Mouse (Mus musculus) G1E (cell line): ENCODE measurements at regions not wholly inside any gene's neighbourhood (a gene's known extent, or its start where the extent isn't known, plus 50 kb on each side); places are given as distances from the start of the nearest gene placed in this dataset.

Experiments
- ATAC-seq: 2 replicates; pipeline ENCODE4 v1.8.0; 2016; ENCODE audit warnings: mild to moderate bottlenecking; ENCODE audit not compliant: insufficient number of reproducible peaks, poor library complexity, low FRiP score, severe bottlenecking; ENCODE audit errors: extremely low read depth
- DNase-seq: peaks from one replicate; pipeline ENCODE4 v3.0.0; 2012; ENCODE audit warnings: low spot score
- H3K27me3 ChIP-seq: 2 replicates; pipeline ENCODE4 v1.6.1; 2012; ENCODE audit warnings: mild to moderate bottlenecking, low read length, inconsistent platforms; ENCODE audit not compliant: insufficient read depth
- H3K36me3 ChIP-seq: replicated peaks from 2 replicates; pipeline ENCODE3; 2012; ENCODE audit warnings: mild to moderate bottlenecking, inconsistent platforms
- H3K4me1 ChIP-seq: 2 replicates; pipeline ENCODE4 v1.6.1; 2012; ENCODE audit warnings: low read depth, low read length, inconsistent platforms, mixed read lengths; ENCODE audit not compliant: insufficient read depth
- H3K4me3 ChIP-seq: 2 replicates; pipeline ENCODE4 v1.5.1; 2012; ENCODE audit warnings: low read depth, mild to moderate bottlenecking, inconsistent platforms, low read length, moderate library complexity, mixed read lengths
- H3K9me3 ChIP-seq: replicated peaks from 2 replicates; pipeline ENCODE4 v1.6.1; 2012; ENCODE audit warnings: inconsistent platforms
- CTCF ChIP-seq: IDR thresholded peaks from 2 replicates; pipeline ENCODE4 v1.5.1; 2012; ENCODE audit warnings: low read depth, low read length, inconsistent platforms, mixed read lengths
- GATA1 ChIP-seq: IDR thresholded peaks from 2 replicates; pipeline ENCODE4 v1.6.1; 2012; ENCODE audit warnings: borderline replicate concordance, low read length, inconsistent platforms, mixed read lengths
- GATA2 ChIP-seq: IDR thresholded peaks from 2 replicates; pipeline ENCODE4 v1.6.1; 2012; ENCODE audit warnings: low read depth, low read length, inconsistent platforms, borderline replicate concordance
- POLR2AphosphoS5 ChIP-seq: IDR thresholded peaks from 2 replicates; pipeline ENCODE4 v1.6.1; 2012; ENCODE audit warnings: low read depth, low read length, inconsistent platforms; ENCODE audit not compliant: insufficient replicate concordance
- TAL1 ChIP-seq: conservative IDR thresholded peaks from 2 replicates; pipeline ENCODE4 v1.6.1; 2012; ENCODE audit warnings: low read depth, low read length, inconsistent platforms, mixed read lengths

GRCm38 (mm10) chr10:17547986-17548385 lies 175.0 kb upstream of the Cited2 start:
- ATAC-seq: no peak
- Histone ChIP-seq H3K27me3 (no peaks in the 10 kb centered on the region), H3K36me3 (no peaks in the 10 kb centered on the region), H3K4me1 (peaks cover 35% of the 10 kb centered on the region), H3K9me3 (no peaks in the 10 kb centered on the region), H3K4me3 (no peak overlapping the region)
- no peak for TF ChIP-seq GATA2
- no peak for DNase-seq

- no peak for TF ChIP-seq TAL1
- no peak for TF ChIP-seq GATA1
- TF ChIP-seq CTCF: no peak
- no peak for TF ChIP-seq POLR2AphosphoS5
- TF ChIP-seq GATA2: no peak
- DNase-seq (no peak), ATAC-seq (peak; percentile 57)
- H3K9me3 ChIP-seq: no peaks in the 10 kb centered on the region
- H3K36me3 ChIP-seq: no peaks in the 10 kb centered on the region
- H3K27me3 ChIP-seq: no peaks in the 10 kb centered on the region
- peaks cover 43% of the 10 kb centered on the region for H3K4me1 ChIP-seq
- H3K4me3 ChIP-seq: no peak overlapping the region; the same call in 1 of the 2 replicates
Observed at GRCm38 (mm10) chr10:17548629-17549580, 174.1 kb upstream of the Cited2 start.

GRCm38 (mm10) chr10:17549711-17550637 lies 173.0 kb upstream of the Cited2 start:
- Histone ChIP-seq H3K9me3 (no peaks in the 10 kb centered on the region), H3K36me3 (no peaks in the 10 kb centered on the region), H3K4me1 (peaks cover 43% of the 10 kb centered on the region), H3K4me3 (no peak overlapping the region; the same call in 1 of the 2 replicates), H3K27me3 (no peaks in the 10 kb centered on the region)
- DNase-seq (no peak), ATAC-seq (peak; percentile 72)
- TF ChIP-seq GATA1: no peak
- TF ChIP-seq POLR2AphosphoS5: no peak
- TF ChIP-seq CTCF: no peak
- no peak for TF ChIP-seq TAL1
- TF ChIP-seq GATA2: no peak

GRCm38 (mm10) chr10:17550638-17551013 lies 172.4 kb upstream of the Cited2 start:
- ATAC-seq: no peak
- Histone ChIP-seq H3K4me3 (no peak overlapping the region), H3K4me1 (peaks cover 43% of the 10 kb centered on the region), H3K27me3 (no peaks in the 10 kb centered on the region), H3K9me3 (no peaks in the 10 kb centered on the region), H3K36me3 (no peaks in the 10 kb centered on the region)
- no peak for TF ChIP-seq GATA2
- TF ChIP-seq TAL1: no peak
- TF ChIP-seq POLR2AphosphoS5: no peak
- TF ChIP-seq CTCF: no peak
- no peak for DNase-seq

GRCm38 (mm10) chr10:17551869-17552268 lies 171.1 kb upstream of the Cited2 start:
- Histone ChIP-seq H3K4me1 (peaks cover 45% of the 10 kb centered on the region), H3K36me3 (no peaks in the 10 kb centered on the region), H3K4me3 (no peak overlapping the region), H3K27me3 (no peaks in the 10 kb centered on the region), H3K9me3 (no peaks in the 10 kb centered on the region)
- ATAC-seq: no peak
- no peak for DNase-seq
- TF ChIP-seq GATA1: no peak

GRCm38 (mm10) chr10:17552277-17552676 lies 170.7 kb upstream of the Cited2 start:
- Histone ChIP-seq H3K27me3 (no peaks in the 10 kb centered on the region), H3K9me3 (no peaks in the 10 kb centered on the region), H3K4me1 (peaks cover 45% of the 10 kb centered on the region), H3K36me3 (no peaks in the 10 kb centered on the region), H3K4me3 (no peak overlapping the region)
- ATAC-seq (no peak), DNase-seq (no peak)
- TF ChIP-seq GATA2: no peak
- TF ChIP-seq GATA1: no peak
- TF ChIP-seq CTCF: no peak
- no peak for TF ChIP-seq TAL1
- TF ChIP-seq POLR2AphosphoS5: no peak
